Mouse (Mus musculus) kidney, adult 11 months (tissue): ENCODE data around the gene Spryd7.
A peak's percentile ranks its signal among the peaks of the same experiment; 100 is the strongest.

ENCODE experiments used
- DNase-seq: peaks from one replicate; pipeline ENCODE4 v3.0.0; 2022

The Spryd7 gene

DNA sequence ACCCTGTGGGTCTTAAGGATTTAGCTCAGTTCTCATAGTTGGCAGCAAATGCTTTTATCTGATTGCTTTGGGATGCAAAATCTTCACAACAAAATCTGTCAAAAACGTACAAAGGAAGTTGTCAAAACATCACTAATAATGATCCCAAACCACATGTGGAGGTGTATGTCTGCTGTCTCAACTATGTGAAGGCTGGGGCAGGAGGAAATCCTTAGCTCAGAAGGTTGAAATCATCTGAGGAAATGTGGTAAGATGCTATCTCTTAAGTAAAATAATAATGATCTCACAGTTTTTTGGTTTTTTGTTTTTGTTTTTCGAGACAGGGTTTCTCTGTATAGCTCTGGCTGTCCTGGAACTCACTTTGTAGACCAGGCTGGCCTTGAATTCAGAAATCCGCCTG lies 20.9 kb downstream of the Spryd7 start:
- no peak for DNase-seq

DNA sequence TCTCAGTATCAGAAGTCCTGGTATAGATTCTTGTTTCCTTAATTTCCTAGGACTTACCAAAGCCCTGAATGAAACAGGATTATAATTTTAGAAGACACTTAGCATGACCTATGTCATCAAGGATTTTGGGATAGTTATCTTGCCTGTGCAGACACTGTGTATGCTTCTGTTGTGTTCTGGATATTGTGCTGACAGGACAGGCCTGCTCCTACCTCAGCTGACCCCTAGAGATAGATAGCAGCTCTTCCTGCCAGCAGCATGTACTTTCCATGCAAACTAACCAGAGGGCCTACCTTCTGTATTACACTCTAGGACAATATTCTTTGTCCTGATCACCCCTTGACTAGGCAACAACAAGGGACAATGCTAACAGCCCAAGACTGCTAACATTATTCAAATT lies 25.7 kb downstream of the Spryd7 start:
- DNase-seq, result no peak

DNA sequence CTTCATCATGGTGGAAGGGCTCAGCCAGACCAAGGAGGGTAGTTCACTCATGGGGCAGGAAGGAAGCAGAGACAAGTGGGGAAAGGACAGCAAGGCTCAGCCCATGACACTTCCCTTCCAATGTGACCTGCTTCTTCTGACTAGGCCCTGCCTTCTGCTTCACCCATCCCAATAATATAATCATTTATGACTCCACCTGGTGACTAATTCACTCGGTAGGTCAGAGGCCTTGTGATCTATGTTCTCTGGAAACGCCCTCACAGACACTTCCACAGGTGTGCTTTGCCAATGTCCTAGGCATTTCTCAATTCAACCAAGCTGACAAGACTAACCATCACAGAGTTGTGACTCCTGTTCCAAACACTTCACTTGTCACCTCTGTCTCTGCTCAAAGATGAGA lies 26.3 kb downstream of the Spryd7 start:
- DNase-seq, result no peak

DNA sequence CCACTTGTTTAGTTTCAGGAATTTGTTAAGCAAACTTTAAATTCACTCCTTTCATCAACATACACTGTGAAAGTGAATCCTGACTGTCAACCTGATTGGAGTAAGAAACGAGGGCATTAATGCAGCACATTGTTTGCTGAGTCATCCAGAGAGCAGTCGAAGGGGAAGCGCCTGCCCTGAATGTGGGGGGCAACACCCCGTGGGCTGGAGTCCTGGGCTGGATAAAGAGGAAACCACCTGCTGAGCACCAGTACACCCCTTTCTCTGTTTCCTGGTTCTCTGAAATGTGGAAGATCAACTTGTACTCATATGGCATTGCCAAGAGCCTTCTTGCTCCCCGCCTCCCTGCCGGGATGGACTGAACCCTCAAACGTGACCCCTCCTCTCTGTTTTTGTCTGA lies 27.2 kb downstream of the Spryd7 start:
- no peak for DNase-seq

DNA sequence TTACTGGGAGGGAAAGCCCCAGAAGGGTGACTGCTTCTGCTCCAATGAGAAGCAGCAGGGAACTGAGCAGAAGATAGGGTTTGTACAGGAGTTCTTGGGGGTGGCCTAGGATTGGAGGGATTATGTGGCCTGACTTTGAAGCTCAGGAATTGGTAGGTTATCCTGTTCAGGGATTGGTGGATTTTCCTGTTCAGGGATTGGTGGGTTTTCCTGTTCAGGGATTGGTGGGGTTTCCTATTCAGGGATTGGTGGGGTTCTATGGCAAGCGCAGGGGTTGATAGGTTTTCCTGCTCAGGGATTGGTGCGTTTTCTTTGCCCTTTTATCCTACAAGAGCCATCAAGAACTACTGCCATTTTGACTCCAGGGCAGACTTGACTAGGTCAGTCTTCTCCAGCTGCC lies 30.7 kb downstream of the Spryd7 start:
- no peak for DNase-seq

DNA sequence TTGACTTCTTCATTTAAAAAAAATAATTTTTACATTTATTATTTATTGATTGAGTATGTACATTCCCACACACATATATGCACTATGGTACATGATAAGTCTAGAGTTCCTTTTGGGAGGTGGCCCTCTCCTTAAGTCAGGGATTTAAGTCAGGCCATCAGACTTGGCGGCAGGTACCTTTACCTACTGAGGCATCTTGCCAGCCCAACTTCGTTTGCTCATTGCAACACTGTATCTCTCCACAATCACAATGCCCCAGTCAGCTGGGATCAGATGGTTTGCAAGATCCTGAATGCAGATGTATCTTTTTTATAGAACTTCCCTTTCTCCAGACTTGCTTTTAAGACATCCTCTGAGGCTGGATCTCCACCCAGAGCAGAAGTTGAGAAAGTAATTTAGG lies 32.9 kb downstream of the Spryd7 start:
- no peak for DNase-seq

DNA sequence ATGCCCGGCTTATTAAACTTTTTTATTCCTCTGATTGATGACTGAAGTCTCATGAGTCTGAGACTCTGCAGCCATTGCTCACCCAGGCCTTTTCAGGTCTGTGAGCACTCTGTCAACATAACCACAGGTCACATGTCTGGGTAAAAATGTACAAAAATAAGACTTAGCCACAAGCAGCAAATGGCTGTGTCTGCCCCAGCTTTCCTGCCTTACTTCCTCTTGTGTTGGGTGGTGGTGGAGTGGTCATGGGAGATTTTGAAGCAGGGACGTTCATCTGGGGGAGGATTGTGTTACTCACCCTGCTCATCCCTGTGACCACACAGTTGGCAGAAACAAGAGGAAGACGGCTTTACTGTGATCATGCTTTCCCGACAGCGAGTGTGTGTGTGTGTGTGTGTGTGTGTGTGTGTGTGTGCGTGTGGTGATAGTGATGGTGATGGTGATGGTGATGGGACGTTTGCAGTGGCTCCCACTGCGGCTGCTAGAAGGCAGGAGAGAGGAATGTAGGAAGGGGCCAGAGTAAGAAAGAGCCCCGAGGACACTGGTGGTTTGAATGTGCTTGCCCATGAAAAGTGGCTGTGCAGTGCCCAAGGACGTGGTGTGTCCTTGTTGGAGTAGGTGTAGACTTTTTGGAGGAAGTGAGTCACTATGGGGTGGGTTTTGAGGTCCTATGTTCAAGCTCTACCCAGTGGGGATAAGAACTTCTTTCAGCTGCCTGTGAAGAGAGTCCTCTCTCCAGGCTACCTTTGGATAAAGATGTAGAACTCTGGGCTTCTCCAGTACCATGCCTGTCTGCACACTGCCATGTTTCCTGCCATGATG lies 37.8 kb downstream of the Spryd7 start:
- no peak for DNase-seq

DNA sequence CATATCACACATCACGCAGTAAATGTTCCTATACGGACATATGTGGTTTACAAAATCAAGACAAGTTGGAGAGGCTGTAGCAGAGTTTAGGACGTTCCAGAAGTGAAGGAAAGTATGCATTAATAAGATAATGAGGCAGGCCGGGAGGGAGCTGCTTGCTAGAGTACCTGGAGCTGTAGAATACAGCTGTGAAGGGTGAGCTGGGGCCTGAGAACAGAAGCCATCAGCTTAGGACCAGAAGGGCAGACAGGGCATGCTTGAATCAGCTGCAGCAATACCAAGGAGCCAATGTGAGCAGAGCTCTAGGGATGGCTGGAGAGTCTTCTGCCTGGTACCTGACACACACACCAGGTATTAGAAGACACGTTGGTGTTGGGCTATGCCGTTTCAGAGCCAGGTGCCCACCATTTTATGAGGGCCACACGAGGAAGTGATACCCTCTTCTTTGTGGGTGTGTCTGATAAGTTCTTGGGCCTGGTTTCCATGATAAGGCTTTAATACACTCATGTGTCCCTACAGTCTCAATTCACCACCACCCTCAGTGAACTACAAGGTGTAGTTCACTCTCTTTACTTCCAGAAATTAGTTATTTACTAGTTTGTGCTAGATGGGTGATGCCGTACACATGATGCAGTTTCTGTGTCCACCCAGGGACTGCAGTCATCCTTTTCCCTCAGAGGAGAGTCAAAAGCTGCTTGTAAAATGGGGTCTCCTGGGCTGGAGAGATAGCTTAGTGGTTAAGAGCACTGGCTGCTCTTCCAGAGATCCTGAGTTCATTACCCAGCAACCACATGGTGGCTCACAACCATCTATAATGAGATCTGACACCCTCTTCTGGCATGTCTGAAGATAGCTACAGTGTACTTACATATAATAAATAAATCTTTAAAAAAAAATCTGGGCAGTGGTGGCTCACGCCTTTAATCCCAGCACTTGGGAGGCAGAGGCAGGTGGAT lies 39.9 kb downstream of the Spryd7 start:
- no peak for DNase-seq

DNA sequence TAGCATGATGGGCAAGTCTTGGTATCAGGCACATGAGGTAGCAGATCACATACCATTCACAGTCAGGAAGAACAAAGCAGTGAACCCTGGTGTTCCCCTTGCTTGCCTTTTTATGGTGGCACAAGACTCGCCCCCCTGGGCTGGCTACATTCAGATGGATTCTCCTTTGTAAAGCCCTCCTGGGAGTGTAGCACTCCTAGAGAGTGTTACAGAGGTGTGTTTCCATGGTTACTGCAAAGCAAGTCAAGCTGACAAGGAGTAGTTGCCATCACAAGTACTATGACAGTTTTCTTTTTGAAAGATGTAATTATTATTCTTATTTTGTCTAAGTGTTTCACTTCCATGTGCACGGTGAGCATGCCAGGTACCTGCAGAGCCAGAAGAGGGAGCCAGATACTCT lies 45.2 kb downstream of the Spryd7 start:
- no peak for DNase-seq

DNA sequence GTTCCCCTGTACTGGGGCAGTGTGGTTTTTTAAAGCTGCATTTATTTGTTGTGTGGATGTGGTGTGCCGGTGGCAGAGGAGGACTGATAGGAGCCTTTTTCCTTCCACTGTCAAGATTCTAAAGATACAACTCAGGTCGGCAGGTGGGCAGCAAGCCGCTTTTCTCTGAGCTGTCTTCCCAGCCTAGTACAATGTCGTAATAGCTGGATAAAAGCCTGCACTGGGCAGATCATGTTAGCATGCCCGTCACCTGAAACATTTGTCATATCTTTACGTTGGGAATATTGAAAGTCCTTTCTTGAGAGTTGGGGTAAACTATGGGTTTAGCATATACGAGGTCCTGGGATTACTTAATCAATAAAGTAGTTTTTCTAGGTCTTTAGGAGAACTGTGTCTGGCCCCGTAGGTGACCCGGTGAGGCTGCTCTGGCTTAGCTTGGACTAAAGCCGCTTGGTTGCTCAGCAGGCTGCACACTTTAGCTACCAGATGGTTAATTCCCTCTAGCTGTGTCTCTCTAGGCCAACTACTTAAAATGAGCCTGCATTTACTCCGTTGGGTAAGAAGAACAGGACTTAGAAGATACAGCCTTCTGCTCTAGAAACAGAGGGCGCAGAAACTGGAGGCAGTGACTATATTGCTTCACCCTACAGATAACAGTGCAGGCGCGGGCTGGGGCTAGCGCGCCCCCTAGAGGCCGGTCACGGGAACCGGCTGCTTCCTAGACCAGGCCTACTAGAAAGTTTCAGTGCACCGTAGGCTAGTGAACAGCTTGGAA lies 58.8 kb downstream of the Spryd7 start:
- peak; percentile 32 for DNase-seq

DNA sequence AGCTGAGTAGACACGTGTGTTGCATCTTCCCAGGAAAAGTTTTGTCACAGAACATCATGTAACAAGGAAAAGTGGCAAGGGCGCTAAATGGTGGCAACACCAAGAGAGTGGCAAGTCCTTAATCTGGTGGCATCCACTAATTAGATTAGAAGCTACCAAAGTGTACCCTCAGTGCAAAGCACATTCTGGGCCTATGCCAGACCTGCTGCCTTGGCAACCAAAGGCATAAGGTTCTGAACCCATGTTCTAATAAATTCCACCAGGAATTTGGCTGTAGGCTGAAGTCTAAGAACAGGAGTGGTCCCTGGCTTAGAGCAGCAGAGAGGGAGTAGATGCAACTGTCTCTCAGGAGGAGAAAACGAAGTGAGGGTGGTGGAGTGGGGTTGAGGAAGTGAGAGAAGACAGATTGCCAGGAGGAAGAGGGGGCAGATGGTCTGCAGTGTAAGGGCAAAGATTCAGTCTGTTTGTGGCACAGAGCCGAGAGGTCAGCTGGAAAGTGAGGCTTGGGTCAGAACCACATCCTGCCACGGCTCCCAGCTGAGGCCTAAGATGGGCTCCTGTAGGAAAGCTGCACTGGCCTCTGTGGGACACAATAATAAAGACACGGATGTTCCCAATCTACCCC lies 63.1 kb downstream of the Spryd7 start:
- no peak for DNase-seq
